Mouse (Mus musculus): Measurements from ENCODE around the gene Cd3d.
"Not testable (repeated sequence)": the region's sequence is repeated elsewhere in the genome, so short reads cannot be mapped to it uniquely, and the experiment has no call there.

The Cd3d gene

GRCm38 (mm10) chr9:44981676-44982075 lies at the start of gene Cd3d:
Gene Cd3d, plus strand, starts transcription at chr9:44981786.
- in situ Hi-C loops (cut with MboI, MseI): loop anchor here in 1 of 2 experiments (5.0 kb wide), 1 partner anchor 966 kb away; no protein-coding TSS in a partner anchor

GRCm38 (mm10) chr9:44941756-44942155 lies 39.8 kb upstream of the Cd3d start:
- in situ Hi-C loops (cut with MboI, MseI): loop anchor here in 1 of 2 experiments (25.0 kb wide), 1 partner anchor 1721 kb away; no protein-coding TSS in a partner anchor

- in situ Hi-C loops (cut with MboI, MseI): loop anchor here in 1 of 2 experiments (25.0 kb wide), 1 partner anchor 1720 kb away; no protein-coding TSS in a partner anchor
Observed at GRCm38 (mm10) chr9:44942421-44942820, 39.2 kb upstream of the Cd3d start.

- in situ Hi-C loops (cut with MboI, MseI): loop anchor here in 1 of 2 experiments (25.0 kb wide), 1 partner anchor 1716 kb away; no protein-coding TSS in a partner anchor
Observed at GRCm38 (mm10) chr9:44946185-44946695, 35.3 kb upstream of the Cd3d start.

GRCm38 (mm10) chr9:44947836-44948235 lies 33.8 kb upstream of the Cd3d start:
- in situ Hi-C loops (cut with MboI, MseI): loop anchor here in 1 of 2 experiments (25.0 kb wide), 1 partner anchor 1714 kb away; no protein-coding TSS in a partner anchor

- in situ Hi-C loops (cut with MboI, MseI): no loop called here
Observed at GRCm38 (mm10) chr9:44954432-44954831, 27.2 kb upstream of the Cd3d start.

GRCm38 (mm10) chr9:44965126-44965832 lies 16.3 kb upstream of the Cd3d start, which contains the start of gene Ube4a:
Gene Ube4a, minus strand, starts transcription at chr9:44965600.
- in situ Hi-C loops (cut with MboI, MseI): no loop called here

GRCm38 (mm10) chr9:44965833-44966466 lies 15.6 kb upstream of the Cd3d start:
- in situ Hi-C loops (cut with MboI, MseI): no loop called here

GRCm38 (mm10) chr9:44966815-44967242 lies 14.8 kb upstream of the Cd3d start:
- in situ Hi-C loops (cut with MboI, MseI): no loop called here

GRCm38 (mm10) chr9:44967763-44968162 lies 13.8 kb upstream of the Cd3d start:
- in situ Hi-C loops (cut with MboI, MseI): not testable (repeated sequence)

GRCm38 (mm10) chr9:44969450-44969849 lies 12.1 kb upstream of the Cd3d start:
- in situ Hi-C loops (cut with MboI, MseI): no loop called here

- in situ Hi-C loops (cut with MboI, MseI): loop anchor here in 1 of 2 experiments (5.0 kb wide), 1 partner anchor 79 kb away; the partner anchor contains the start of gene Mpzl3
Observed at GRCm38 (mm10) chr9:44977813-44978212, 3.8 kb upstream of the Cd3d start.

- in situ Hi-C loops (cut with MboI, MseI): loop anchor here in 1 of 2 experiments (5.0 kb wide), 2 partner anchors 77 to 967 kb away; partner anchors contain the start of gene Mpzl3
Observed at GRCm38 (mm10) chr9:44979806-44980205, 1.8 kb upstream of the Cd3d start.

- in situ Hi-C loops (cut with MboI, MseI): loop anchor here in 1 of 2 experiments (5.0 kb wide), 1 partner anchor 967 kb away; no protein-coding TSS in a partner anchor
Observed at GRCm38 (mm10) chr9:44980242-44980641, 1.3 kb upstream of the Cd3d start, which contains the start of gene Cd3g. Gene Cd3g, minus strand, starts transcription at chr9:44980431.

GRCm38 (mm10) chr9:44981104-44981503 lies 482 bp upstream of the Cd3d start:
- in situ Hi-C loops (cut with MboI, MseI): loop anchor here in 1 of 2 experiments (5.0 kb wide), 1 partner anchor 966 kb away; no protein-coding TSS in a partner anchor

- in situ Hi-C loops (cut with MboI, MseI): loop anchor here in 1 of 2 experiments (5.0 kb wide), 1 partner anchor 965 kb away; no protein-coding TSS in a partner anchor
Observed at GRCm38 (mm10) chr9:44982081-44982480, 495 bp downstream of the Cd3d start.

- in situ Hi-C loops (cut with MboI, MseI): loop anchor here in 1 of 2 experiments (5.0 kb wide), 1 partner anchor 965 kb away; no protein-coding TSS in a partner anchor
Observed at GRCm38 (mm10) chr9:44982531-44982930, 945 bp downstream of the Cd3d start.

GRCm38 (mm10) chr9:44983001-44983400 lies 1.4 kb downstream of the Cd3d start:
- in situ Hi-C loops (cut with MboI, MseI): loop anchor here in 1 of 2 experiments (5.0 kb wide), 1 partner anchor 964 kb away; no protein-coding TSS in a partner anchor

- in situ Hi-C loops (cut with MboI, MseI): no loop called here
Observed at GRCm38 (mm10) chr9:44985721-44986161, 4.2 kb downstream of the Cd3d start.

GRCm38 (mm10) chr9:44986242-44986781 lies 4.7 kb downstream of the Cd3d start:
- in situ Hi-C loops (cut with MboI, MseI): no loop called here

- in situ Hi-C loops (cut with MboI, MseI): no loop called here
Observed at GRCm38 (mm10) chr9:44986976-44987375, 5.4 kb downstream of the Cd3d start.

Data from T-helper 17 cell (primary cell).